Mouse (Mus musculus) liver, postnatal 0 days (tissue): ENCODE measurements around the gene Lrrk2. TPM values are rescaled to one million over a fixed set of nuclear protein-coding genes. Genes with fewer than 3 reads are reported as not detected.
A peak's percentile ranks its signal among the peaks of the same experiment; 100 is the strongest.

Source experiments
- ATAC-seq: fragments of 200-750 bp; cut with Nextera tagmentation; 2 replicates; pipeline ENCODE4 v1.8.0; 2017; ENCODE audit warnings: mild to moderate bottlenecking, moderate library complexity
- DNase-seq: peaks from one replicate; pipeline ENCODE4 v3.0.0-alpha.2; 2016
- H3K27ac ChIP-seq: fragments of 300-500 bp; sonication (generic); 2 replicates; pipeline ENCODE4 v1.5.1; 2014; ENCODE audit warnings: antibody characterized with exemption, moderate library complexity, mild to moderate bottlenecking, low read depth
- H3K27me3 ChIP-seq: fragments of 300-500 bp; sonication (generic); 2 replicates; pipeline ENCODE4 v1.6.1; 2014; ENCODE audit warnings: low read length, control low read depth, mixed read lengths; ENCODE audit not compliant: insufficient read depth
- H3K36me3 ChIP-seq: fragments of 300-500 bp; sonication (generic); replicated peaks from 2 replicates; pipeline ENCODE4 v1.6.1; 2014; ENCODE audit warnings: mild to moderate bottlenecking, control low read depth, low read length, moderate library complexity, mixed read lengths; ENCODE audit not compliant: insufficient read depth
- H3K4me1 ChIP-seq: fragments of 300-500 bp; sonication (generic); 2 replicates; pipeline ENCODE4 v1.6.1; 2014; ENCODE audit warnings: antibody characterized with exemption, mild to moderate bottlenecking, control low read depth; ENCODE audit not compliant: insufficient read depth
- H3K4me2 ChIP-seq: fragments of 300-500 bp; sonication (generic); 2 replicates; pipeline ENCODE4 v1.6.1; 2014; ENCODE audit warnings: low read depth, mild to moderate bottlenecking, low read length, moderate library complexity, mixed read lengths
- H3K4me3 ChIP-seq: fragments of 300-500 bp; sonication (generic); 2 replicates; pipeline ENCODE4 v1.5.1; 2014; ENCODE audit warnings: low read depth, low read length
- H3K9ac ChIP-seq: fragments of 300-500 bp; sonication (generic); replicated peaks from 2 replicates; pipeline ENCODE4 v1.6.1; 2014; ENCODE audit warnings: mild to moderate bottlenecking, moderate library complexity
- H3K9me3 ChIP-seq: fragments of 300-500 bp; sonication (generic); 2 replicates; pipeline ENCODE4 v1.6.1; 2016; ENCODE audit warnings: mild to moderate bottlenecking, control low read depth, low read length, mixed read lengths
- CTCF ChIP-seq: sonication (generic); IDR thresholded peaks from 2 replicates; pipeline ENCODE4 v1.5.1; 2016; ENCODE audit warnings: antibody characterized with exemption, low read depth
- EP300 ChIP-seq: IDR thresholded peaks from 2 replicates; pipeline ENCODE4 v1.6.1; 2016; ENCODE audit warnings: antibody characterized with exemption, low read depth, mild to moderate bottlenecking
- WGBS: fragments of 180-500 bp; shearing (Covaris S2); extraction: QIAGEN DNeasy Blood & Tissue Kit; methylation state at CpG from one replicate; pipeline ENCODE4 v1.1.7; 2014; ENCODE audit not compliant: insufficient replicate concordance; 5-methylcytosine and 5-hydroxymethylcytosine counted together
- polyA plus RNA-seq: library from polyadenylated mRNA; unstranded; fragments of >200 nt; fragmentation: Nextera tagmentation; extraction: Ambion mirVana; gene quantifications from 2 replicates; pipeline ENCODE4 v1.2.1, GENCODE M21; 2015

Lrrk2 gene
- polyA plus RNA-seq, 1 experiment from 2014 or later = 1.8 TPM

GRCm38 (mm10) chr15:91693856-91694255 is 20.9 kb downstream of the Lrrk2 start:
- Histone ChIP-seq H3K36me3 (no peaks in the 10 kb centered on the region), H3K4me1 (no peaks in the 10 kb centered on the region), H3K4me3 (no peak overlapping the region), H3K4me2 (no peak overlapping the region), H3K27ac (no peak overlapping the region), H3K9ac (no peak overlapping the region), H3K9me3 (no peaks in the 10 kb centered on the region), H3K27me3 (no peaks in the 10 kb centered on the region)
- 87% methylated on average over 2 of the region's 2 CpGs for WGBS
- TF ChIP-seq CTCF (no peak), EP300 (no peak)
- ATAC-seq (no peak), DNase-seq (no peak)

GRCm38 (mm10) chr15:91700841-91701240 is 27.9 kb downstream of the Lrrk2 start:
- no peak for TF ChIP-seq CTCF
- TF ChIP-seq EP300 = no peak
- 42% methylated on average over 1 of the region's 1 CpGs for WGBS
- H3K27me3 ChIP-seq = no peaks in the 10 kb centered on the region

GRCm38 (mm10) chr15:91702991-91703715 is 30.2 kb downstream of the Lrrk2 start:
- Histone ChIP-seq H3K27ac (no peak overlapping the region), H3K9ac (no peak overlapping the region), H3K36me3 (peaks cover 2% of the 10 kb centered on the region; the same call in 1 of the 2 replicates), H3K27me3 (no peaks in the 10 kb centered on the region), H3K4me1 (no peaks in the 10 kb centered on the region), H3K4me2 (no peak overlapping the region), H3K4me3 (no peak overlapping the region), H3K9me3 (no peaks in the 10 kb centered on the region)
- TF ChIP-seq EP300 (no peak), CTCF (peak; percentile 28; the same call in 1 of the 2 replicates)
- ATAC-seq (peak; percentile 67), DNase-seq (peak; percentile 20)
- 35% methylated on average over 8 of the region's 8 CpGs for WGBS

More at GRCm38 (mm10) chr15:91700841-91701240, 27.9 kb downstream of the Lrrk2 start:
- Histone ChIP-seq H3K4me2 (no peak overlapping the region), H3K4me3 (no peak overlapping the region), H3K9ac (no peak overlapping the region), H3K9me3 (no peaks in the 10 kb centered on the region), H3K4me1 (no peaks in the 10 kb centered on the region), H3K36me3 (peaks cover 2% of the 10 kb centered on the region; the same call in 1 of the 2 replicates), H3K27ac (no peak overlapping the region)
- no peak for ATAC-seq
- no peak for DNase-seq

- ATAC-seq (no peak), DNase-seq (no peak)
- H3K27ac ChIP-seq = no peak overlapping the region
- WGBS = 81% methylated on average over 7 of the region's 7 CpGs
- peaks cover 2% of the 10 kb centered on the region; the same call in 1 of the 2 replicates for H3K36me3 ChIP-seq
- no peak overlapping the region for H3K9ac ChIP-seq
- no peaks in the 10 kb centered on the region for H3K27me3 ChIP-seq
- no peak overlapping the region for H3K4me2 ChIP-seq
- no peaks in the 10 kb centered on the region for H3K4me1 ChIP-seq
- TF ChIP-seq EP300 = no peak
- TF ChIP-seq CTCF = no peak
- no peaks in the 10 kb centered on the region for H3K9me3 ChIP-seq
- no peak overlapping the region for H3K4me3 ChIP-seq
These were observed 31.1 kb downstream of the Lrrk2 start for GRCm38 (mm10) chr15:91704091-91704490.

- Histone ChIP-seq H3K9ac (no peak overlapping the region), H3K27ac (no peak overlapping the region), H3K4me1 (no peaks in the 10 kb centered on the region), H3K4me2 (peak overlapping the region; percentile 37), H3K9me3 (no peaks in the 10 kb centered on the region), H3K27me3 (no peaks in the 10 kb centered on the region), H3K36me3 (0 out of 2 replicates have a peak, but pooled peaks cover 2% of the 10 kb centered on the region), H3K4me3 (no peak overlapping the region)
- WGBS = 52% methylated on average over 29 of the region's 29 CpGs
- TF ChIP-seq EP300 = no peak
- 0 out of 2 replicates have a peak, but pooled peaks have one; percentile 2 for TF ChIP-seq CTCF
- no peak for ATAC-seq
- no peak for DNase-seq
These were observed 36.5 kb downstream of the Lrrk2 start for GRCm38 (mm10) chr15:91709207-91710130.

- no peak overlapping the region for H3K4me3 ChIP-seq
- no peak overlapping the region for H3K4me2 ChIP-seq
- TF ChIP-seq EP300 = no peak
- no peak for TF ChIP-seq CTCF
- no peaks in the 10 kb centered on the region for H3K27me3 ChIP-seq
- DNase-seq (no peak), ATAC-seq (no peak)
- H3K27ac ChIP-seq = no peak overlapping the region
- no peaks in the 10 kb centered on the region; the same call in 1 of the 2 replicates for H3K36me3 ChIP-seq
- H3K4me1 ChIP-seq = no peaks in the 10 kb centered on the region
- H3K9me3 ChIP-seq = no peaks in the 10 kb centered on the region
- no peak overlapping the region for H3K9ac ChIP-seq
- 71% methylated on average over 14 of the region's 14 CpGs for WGBS
These were observed 62.4 kb downstream of the Lrrk2 start for GRCm38 (mm10) chr15:91735216-91735922.
